Mouse (Mus musculus) hindbrain, embryonic 12.5 days (tissue): Measurements from ENCODE around the gene Cadps. TPM values are rescaled to one million over a fixed set of nuclear protein-coding genes. Genes with fewer than 3 reads are reported as not detected.

Experiments used
- ATAC-seq: fragments of 200-750 bp; cut with Nextera tagmentation; 2 replicates; pipeline ENCODE4 v1.8.0; 2017; ENCODE audit warnings: moderate TSS enrichment; ENCODE audit not compliant: low FRiP score
- H3K27ac ChIP-seq: fragments of 300-500 bp; sonication (generic); 2 replicates; pipeline ENCODE4 v1.5.1; 2016; ENCODE audit warnings: mild to moderate bottlenecking
- H3K27me3 ChIP-seq: fragments of 300-500 bp; sonication (generic); 2 replicates; pipeline ENCODE4 v1.6.1; 2016; ENCODE audit warnings: mild to moderate bottlenecking
- H3K36me3 ChIP-seq: fragments of 300-500 bp; sonication (generic); 2 replicates; pipeline ENCODE4 v1.6.1; 2016; ENCODE audit warnings: mild to moderate bottlenecking
- H3K4me1 ChIP-seq: fragments of 300-500 bp; sonication (generic); 2 replicates; pipeline ENCODE4 v1.6.1; 2016
- H3K4me2 ChIP-seq: fragments of 300-500 bp; sonication (generic); replicated peaks from 2 replicates; pipeline ENCODE4 v1.6.1; 2016; ENCODE audit warnings: mild to moderate bottlenecking
- H3K4me3 ChIP-seq: fragments of 300-500 bp; sonication (generic); 2 replicates; pipeline ENCODE4 v1.5.1; 2016; ENCODE audit warnings: mild to moderate bottlenecking
- H3K9ac ChIP-seq: fragments of 300-500 bp; sonication (generic); 2 replicates; pipeline ENCODE4 v1.6.1; 2016; ENCODE audit warnings: mild to moderate bottlenecking, moderate library complexity
- H3K9me3 ChIP-seq: fragments of 300-500 bp; sonication (generic); replicated peaks from 2 replicates; pipeline ENCODE4 v1.6.1; 2016; ENCODE audit warnings: mild to moderate bottlenecking
- WGBS: fragments of 180-500 bp; shearing (Covaris S2); methylation state at CpG from one replicate; pipeline ENCODE4 v1.1.7; 2016; 5-methylcytosine and 5-hydroxymethylcytosine counted together
- polyA plus RNA-seq: library from polyadenylated mRNA; unstranded; fragments of >200 nt; fragmentation: Nextera tagmentation; extraction: Ambion mirVana; gene quantifications from 2 replicates; pipeline ENCODE4 v1.2.1, GENCODE M21; 2016

Cadps gene
- polyA plus RNA-seq, 1 experiment from 2014 or later, result 21.8 TPM

GRCm38 (mm10) chr14:12346865-12347600, 475.8 kb downstream of the Cadps start:
- no peaks in the 10 kb centered on the region for H3K36me3 ChIP-seq
- ATAC-seq, result no peak
- WGBS, result 2% methylated on average over 26 of the region's 26 CpGs
- H3K9ac ChIP-seq, result no peak overlapping the region
- H3K27ac ChIP-seq, result no peak overlapping the region
- H3K4me1 ChIP-seq, result peaks cover 21% of the 10 kb centered on the region
- H3K9me3 ChIP-seq, result no peaks in the 10 kb centered on the region
- 0 out of 2 replicates have a peak overlapping the region, but pooled peaks have one; percentile 1 for H3K4me3 ChIP-seq
- H3K27me3 ChIP-seq, result peaks cover 96% of the 10 kb centered on the region
- no peak overlapping the region for H3K4me2 ChIP-seq

GRCm38 (mm10) chr14:12346011-12346864, 476.6 kb downstream of the Cadps start:
- no peak overlapping the region for H3K9ac ChIP-seq
- under 1% methylated on average over 50 of the region's 50 CpGs for WGBS
- H3K27me3 ChIP-seq, result peaks cover 96% of the 10 kb centered on the region
- no peak overlapping the region for H3K27ac ChIP-seq
- no peaks in the 10 kb centered on the region for H3K9me3 ChIP-seq
- ATAC-seq, result no peak
- H3K4me3 ChIP-seq, result peak overlapping the region; percentile 1; the same call in 1 of the 2 replicates
- 0 out of 2 replicates have a peak overlapping the region, but pooled peaks have one; percentile 9 for H3K4me2 ChIP-seq
- H3K36me3 ChIP-seq, result no peaks in the 10 kb centered on the region
- H3K4me1 ChIP-seq, result peaks cover 23% of the 10 kb centered on the region

- under 1% methylated on average over 40 of the region's 40 CpGs for WGBS
- Histone ChIP-seq H3K9ac (no peak overlapping the region), H3K9me3 (no peaks in the 10 kb centered on the region), H3K36me3 (no peaks in the 10 kb centered on the region), H3K4me1 (peaks cover 26% of the 10 kb centered on the region), H3K4me3 (peak overlapping the region; percentile 18; the same call in 1 of the 2 replicates), H3K4me2 (0 out of 2 replicates have a peak overlapping the region, but pooled peaks have one; percentile 25), H3K27me3 (peaks cover 96% of the 10 kb centered on the region), H3K27ac (no peak overlapping the region)
- ATAC-seq, result no peak
Measured at GRCm38 (mm10) chr14:12345241-12345921, 477.5 kb downstream of the Cadps start.

GRCm38 (mm10) chr14:12344746-12345240, 478.1 kb downstream of the Cadps start:
- Histone ChIP-seq H3K27ac (no peak overlapping the region), H3K9ac (no peak overlapping the region), H3K9me3 (no peaks in the 10 kb centered on the region), H3K36me3 (no peaks in the 10 kb centered on the region), H3K4me3 (peak overlapping the region; percentile 18; the same call in 1 of the 2 replicates), H3K4me1 (peaks cover 26% of the 10 kb centered on the region), H3K4me2 (peak overlapping the region; percentile 25), H3K27me3 (peaks cover 99% of the 10 kb centered on the region)
- 1% methylated on average over 39 of the region's 39 CpGs for WGBS
- no peak for ATAC-seq

- WGBS, result 3% methylated on average over 24 of the region's 24 CpGs
- H3K9ac ChIP-seq, result no peak overlapping the region
- no peak for ATAC-seq
- H3K27ac ChIP-seq, result no peak overlapping the region
- peaks cover 26% of the 10 kb centered on the region for H3K4me1 ChIP-seq
- peak overlapping the region; percentile 18; the same call in 1 of the 2 replicates for H3K4me3 ChIP-seq
- peaks cover 99% of the 10 kb centered on the region for H3K27me3 ChIP-seq
- H3K4me2 ChIP-seq, result peak overlapping the region; percentile 25; the same call in 1 of the 2 replicates
- no peaks in the 10 kb centered on the region for H3K36me3 ChIP-seq
- no peaks in the 10 kb centered on the region for H3K9me3 ChIP-seq
Measured at GRCm38 (mm10) chr14:12344061-12344745, 478.7 kb downstream of the Cadps start.

DNA sequence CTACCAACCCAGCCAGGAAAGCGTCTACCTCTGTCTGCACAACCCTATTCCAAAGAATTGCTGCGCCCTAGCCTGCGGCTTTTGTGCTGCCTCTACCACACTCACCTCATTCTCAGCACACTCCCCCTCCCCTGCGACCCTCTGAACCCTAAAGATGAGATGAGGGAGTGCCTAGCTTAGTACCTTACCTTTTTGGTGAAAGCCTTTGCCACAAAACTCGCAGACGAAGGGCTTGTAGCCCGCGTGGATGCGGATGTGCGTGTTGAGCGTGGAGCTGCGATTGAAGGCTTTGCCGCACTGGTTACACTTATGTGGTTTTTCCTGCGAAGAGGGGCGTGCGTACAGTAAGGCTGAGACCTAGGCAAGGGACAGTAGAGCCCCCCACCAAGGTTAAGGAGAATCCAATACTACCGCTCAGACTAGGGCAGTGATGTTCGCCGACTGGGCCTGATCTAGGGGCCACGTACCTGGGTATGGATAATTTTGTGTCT, 479.4 kb downstream of the Cadps start:
- no peak for ATAC-seq
- H3K36me3 ChIP-seq, result no peaks in the 10 kb centered on the region
- no peak overlapping the region for H3K27ac ChIP-seq
- peaks cover 26% of the 10 kb centered on the region for H3K4me1 ChIP-seq
- H3K4me2 ChIP-seq, result no peak overlapping the region
- H3K27me3 ChIP-seq, result peaks cover 96% of the 10 kb centered on the region
- H3K9ac ChIP-seq, result no peak overlapping the region
- H3K4me3 ChIP-seq, result no peak overlapping the region
- H3K9me3 ChIP-seq, result no peaks in the 10 kb centered on the region
- 1% methylated on average over 20 of the region's 20 CpGs for WGBS

- Histone ChIP-seq H3K4me3 (no peak overlapping the region), H3K9me3 (no peaks in the 10 kb centered on the region), H3K9ac (no peak overlapping the region), H3K27ac (no peak overlapping the region), H3K27me3 (peaks cover 96% of the 10 kb centered on the region), H3K36me3 (no peaks in the 10 kb centered on the region), H3K4me1 (peaks cover 30% of the 10 kb centered on the region), H3K4me2 (no peak overlapping the region)
- WGBS, result under 1% methylated on average over 23 of the region's 23 CpGs
- ATAC-seq, result no peak
Measured at GRCm38 (mm10) chr14:12342458-12343131, 480.3 kb downstream of the Cadps start.

DNA sequence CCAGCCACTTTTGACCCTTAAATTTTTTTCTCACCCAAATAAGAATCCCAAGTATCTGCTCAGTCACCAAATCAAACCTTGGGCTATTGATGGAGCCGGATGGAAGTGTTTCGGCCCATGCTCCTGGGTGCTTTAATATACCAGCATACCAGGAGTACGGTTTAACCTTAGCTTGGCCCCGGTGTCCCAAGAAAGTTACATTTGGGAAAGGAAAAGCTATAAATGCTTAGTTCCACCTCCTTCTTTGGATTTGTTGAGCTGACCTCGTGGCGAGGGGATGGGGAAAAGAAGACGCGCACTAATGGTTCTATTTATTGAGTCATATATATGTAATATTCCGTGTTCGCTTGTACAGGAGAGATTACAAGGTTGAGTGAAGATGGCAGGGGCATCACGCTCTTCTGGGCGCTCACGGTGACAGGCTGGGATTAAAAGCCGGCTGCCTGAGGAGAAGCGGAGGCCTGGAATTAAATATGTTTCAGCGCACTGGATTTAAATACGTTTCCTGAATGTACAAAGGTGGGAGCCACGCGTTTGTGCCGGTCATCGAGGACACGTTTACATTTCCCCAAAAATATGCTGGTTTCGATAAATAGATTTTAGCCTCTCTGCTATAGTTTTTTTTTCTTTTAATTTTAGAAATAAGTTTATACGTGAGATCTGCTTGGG, 481.0 kb downstream of the Cadps start:
- Histone ChIP-seq H3K27ac (no peak overlapping the region), H3K4me3 (no peak overlapping the region), H3K36me3 (no peaks in the 10 kb centered on the region), H3K4me1 (peaks cover 30% of the 10 kb centered on the region), H3K27me3 (peaks cover 96% of the 10 kb centered on the region), H3K4me2 (no peak overlapping the region), H3K9me3 (no peaks in the 10 kb centered on the region), H3K9ac (no peak overlapping the region)
- no peak for ATAC-seq
- 3% methylated on average over 24 of the region's 24 CpGs for WGBS

DNA sequence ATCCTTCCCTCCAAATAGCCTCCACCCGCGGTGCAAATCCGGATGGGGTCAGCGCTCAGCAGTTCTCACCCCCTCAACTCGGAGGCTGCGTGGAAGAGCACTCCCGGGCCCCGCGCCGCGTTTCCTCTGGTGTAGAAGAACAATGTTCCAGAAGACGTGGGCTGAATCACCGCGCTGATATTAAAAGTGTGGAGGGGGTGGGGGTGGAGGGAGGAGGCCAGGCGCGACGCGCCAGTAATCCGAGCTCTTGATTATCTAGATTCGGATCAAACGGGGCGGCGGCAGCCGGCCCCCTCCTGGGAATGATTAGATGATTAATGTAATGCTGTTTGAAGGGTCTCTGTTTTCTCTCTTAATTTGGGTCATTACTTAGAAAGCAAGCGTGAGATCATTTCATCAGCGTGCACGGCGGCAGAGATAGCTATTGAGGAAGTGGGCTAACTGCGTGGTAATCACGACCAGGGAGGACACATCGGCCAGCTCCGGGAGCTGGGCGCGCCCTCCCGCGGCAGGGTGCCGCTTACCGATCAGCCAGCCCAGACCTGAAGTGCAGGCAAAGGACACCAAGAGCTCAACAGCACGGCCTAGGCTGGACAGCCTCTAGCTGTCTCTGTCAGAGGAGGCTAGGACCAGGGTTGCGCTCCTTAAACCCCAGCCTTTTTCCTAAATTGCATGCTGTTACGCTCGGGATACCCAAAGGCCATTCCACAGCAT, 481.6 kb downstream of the Cadps start:
- under 1% methylated on average over 42 of the region's 42 CpGs for WGBS
- Histone ChIP-seq H3K36me3 (no peaks in the 10 kb centered on the region), H3K9me3 (no peaks in the 10 kb centered on the region), H3K27me3 (peaks cover 96% of the 10 kb centered on the region), H3K4me3 (no peak overlapping the region), H3K27ac (no peak overlapping the region), H3K4me2 (0 out of 2 replicates have a peak overlapping the region, but pooled peaks have one; percentile 1), H3K9ac (no peak overlapping the region), H3K4me1 (peaks cover 28% of the 10 kb centered on the region)
- peak; percentile 33; the same call in 1 of the 2 replicates for ATAC-seq
